Mouse (Mus musculus) cerebellum, adult 2 months (tissue): ENCODE measurements around the gene Fcgr4. TPM values are rescaled to one million over a fixed set of nuclear protein-coding genes. Genes with fewer than 3 reads are reported as not detected.
A peak's percentile ranks its signal among the peaks of the same experiment; 100 is the strongest.

Experiments
- DNase-seq, 2 experiments: peaks; one replicate each; pipeline ENCODE4 v3.0.0; 2021
- H3K27ac ChIP-seq: fragments of 200-500 bp; 2 replicates; pipeline ENCODE4 v1.5.1; 2012; ENCODE audit warnings: low read length, control low read depth, inconsistent platforms; ENCODE audit not compliant: insufficient read depth
- H3K27me3 ChIP-seq: fragments of 200-500 bp; 2 replicates; pipeline ENCODE4 v1.6.1; 2012; ENCODE audit warnings: inconsistent platforms, mild to moderate bottlenecking, low read length, moderate library complexity; ENCODE audit not compliant: control insufficient read depth, insufficient read depth
- H3K4me1 ChIP-seq: fragments of 200-500 bp; 2 replicates; pipeline ENCODE4 v1.6.1; 2011; ENCODE audit warnings: low read length; ENCODE audit not compliant: control insufficient read depth, insufficient read depth
- H3K4me3 ChIP-seq: fragments of 200-500 bp; replicated peaks from 2 replicates; pipeline ENCODE3; 2011; ENCODE audit warnings: mild to moderate bottlenecking, low read depth, low read length, control low read depth; ENCODE audit not compliant: insufficient read depth
- CTCF ChIP-seq: fragments of 200-500 bp; IDR thresholded peaks from 2 replicates; pipeline ENCODE4 v1.5.1; 2011; ENCODE audit warnings: low read depth, mild to moderate bottlenecking, control low read depth, low read length, moderate library complexity, borderline replicate concordance; ENCODE audit not compliant: insufficient read depth
- POLR2A ChIP-seq: fragments of 200-500 bp; IDR thresholded peaks from 2 replicates; pipeline ENCODE4 v1.6.1; 2011; ENCODE audit warnings: low read length, control low read depth, borderline replicate concordance; ENCODE audit not compliant: insufficient read depth
- WGBS: fragments of 180-500 bp; shearing (Covaris S2); methylation state at CpG from one replicate; pipeline ENCODE4 v1.1.7; 2018; 5-methylcytosine and 5-hydroxymethylcytosine counted together
- polyA plus RNA-seq: library from polyadenylated mRNA; depleted of rRNA; stranded (reverse); fragments of >200 nt; gene quantifications from 2 replicates; pipeline ENCODE4 v1.2.3, GENCODE M21; 2012

The Fcgr4 gene
- polyA plus RNA-seq, 1 experiment = 0.18 TPM

DNA sequence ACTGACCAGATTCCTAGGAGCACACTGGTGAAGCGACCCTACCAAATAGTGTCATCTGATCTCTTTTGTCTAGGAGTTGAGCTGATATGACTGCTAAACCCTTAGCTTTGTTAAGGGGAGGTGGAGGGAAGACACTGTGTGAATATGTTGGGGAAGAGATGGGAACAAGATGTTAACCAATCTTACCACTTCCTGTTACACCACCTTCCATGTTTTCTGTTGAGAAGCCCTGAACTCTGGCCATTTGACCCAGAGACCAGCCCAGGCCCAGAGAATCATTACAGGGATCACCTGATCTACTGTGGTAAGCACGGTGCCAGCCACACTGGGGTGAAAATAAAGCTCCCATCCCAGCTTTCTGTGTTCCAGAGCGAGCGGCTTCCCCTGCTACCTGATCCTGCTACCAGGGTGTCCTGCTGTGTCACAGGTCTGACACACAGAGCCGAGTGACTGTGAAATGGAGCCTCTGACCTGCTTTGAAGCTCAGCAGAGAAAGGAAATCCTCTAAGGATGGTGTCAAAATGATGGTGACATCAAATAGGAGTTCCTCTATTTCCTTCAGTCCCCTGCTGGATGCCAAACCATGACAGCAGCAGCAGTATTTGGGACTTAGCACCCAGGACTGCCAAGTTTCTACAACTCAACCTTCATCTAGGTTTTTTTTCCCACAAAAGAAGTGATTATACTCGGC lies 1.1 kb upstream of the Fcgr4 start:
- Histone ChIP-seq H3K4me3 (no peak overlapping the region), H3K27me3 (no peaks in the 10 kb centered on the region), H3K27ac (no peak overlapping the region), H3K4me1 (no peaks in the 10 kb centered on the region)
- no peak for TF ChIP-seq POLR2A
- no peak for TF ChIP-seq CTCF
- 64% methylated on average over 6 of the region's 6 CpGs for WGBS
- no peak for DNase-seq

DNA sequence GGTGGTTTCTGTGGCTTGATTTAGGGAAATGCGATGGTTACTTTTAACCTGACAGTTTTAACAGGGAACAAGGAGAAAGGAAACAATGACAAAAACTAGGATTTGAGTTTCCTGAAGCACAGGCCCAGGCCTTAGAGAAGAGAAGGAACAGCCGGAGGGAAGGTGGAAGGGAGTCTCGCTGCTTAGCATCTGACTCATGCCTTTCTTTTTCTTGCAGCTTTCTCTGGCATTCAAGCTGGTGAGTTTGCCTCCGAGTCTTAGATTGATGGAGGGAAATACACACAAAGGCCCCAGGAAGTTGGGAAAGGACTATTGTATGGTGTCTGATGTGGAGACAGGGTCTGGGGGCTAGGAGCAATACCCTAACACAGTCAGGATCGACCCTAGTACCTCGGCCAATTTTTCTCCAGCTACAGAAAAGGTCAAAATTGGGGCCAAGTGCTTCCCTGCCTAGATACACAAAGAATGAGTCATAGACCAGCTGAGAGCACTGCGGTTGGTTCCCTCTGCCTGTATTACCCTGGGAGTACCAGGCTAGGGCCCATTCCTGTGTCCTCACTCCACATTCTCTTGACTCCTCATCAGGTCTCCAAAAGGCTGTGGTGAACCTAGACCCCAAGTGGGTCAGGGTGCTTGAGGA lies 711 bp downstream of the Fcgr4 start:
- no peak for DNase-seq
- Histone ChIP-seq H3K27ac (no peak overlapping the region), H3K4me3 (no peak overlapping the region), H3K27me3 (no peaks in the 10 kb centered on the region), H3K4me1 (no peaks in the 10 kb centered on the region)
- TF ChIP-seq POLR2A (no peak), CTCF (no peak)
- 82% methylated on average over 7 of the region's 7 CpGs for WGBS

DNA sequence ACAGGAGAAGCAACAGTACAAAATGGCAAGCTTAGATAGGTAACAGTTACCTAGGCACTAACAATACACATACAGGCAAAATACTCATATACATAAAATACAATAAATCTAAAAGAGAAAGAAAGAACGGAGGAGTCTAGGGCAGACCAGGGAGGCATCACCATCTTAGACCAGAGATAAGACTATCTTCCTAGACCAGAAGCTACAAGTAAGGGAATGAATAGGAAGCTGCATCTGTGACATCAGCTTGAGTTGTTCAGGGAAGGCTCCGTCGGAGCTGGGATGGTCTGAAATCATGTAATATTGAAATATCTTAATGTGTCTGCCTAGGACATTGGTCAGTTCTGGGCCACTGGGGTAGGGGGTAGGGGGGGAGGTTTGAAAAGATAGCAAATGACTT lies 13.0 kb downstream of the Fcgr4 start:
- H3K27ac ChIP-seq = no peak overlapping the region
- no peaks in the 10 kb centered on the region for H3K27me3 ChIP-seq
- 85% methylated on average over 3 of the region's 3 CpGs for WGBS
- H3K4me1 ChIP-seq = no peaks in the 10 kb centered on the region
- H3K4me3 ChIP-seq = no peak overlapping the region
- TF ChIP-seq POLR2A (no peak), CTCF (no peak)
- no peak for DNase-seq

DNA sequence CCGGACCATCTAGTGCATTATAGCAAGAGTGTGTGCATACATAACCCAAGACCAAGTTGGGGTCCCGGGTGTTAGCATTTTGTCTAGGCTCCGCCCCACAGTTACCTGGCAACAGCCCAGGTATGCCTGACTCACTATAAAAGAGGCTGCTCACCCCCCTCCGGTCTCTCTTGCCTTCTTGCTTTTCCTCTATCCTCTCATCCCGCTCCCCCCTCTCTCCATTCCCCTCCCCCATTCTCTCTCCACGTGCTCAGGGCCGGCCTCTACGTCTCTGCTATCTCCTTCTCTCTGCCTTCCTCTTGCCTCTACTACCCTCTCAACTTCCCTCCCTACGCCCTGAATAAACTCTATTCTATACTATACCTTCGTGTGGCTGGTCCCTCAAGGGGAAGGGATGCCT lies 14.0 kb downstream of the Fcgr4 start:
- TF ChIP-seq CTCF = no peak
- no peak for TF ChIP-seq POLR2A
- whole genome bisulfite sequencing = 3% methylated on average over 10 of the region's 10 CpGs
- peak; percentile 36 to 45 for DNase-seq
- no peaks in the 10 kb centered on the region for H3K27me3 ChIP-seq
- H3K4me3 ChIP-seq = peak overlapping the region; percentile 66
- H3K4me1 ChIP-seq = no peaks in the 10 kb centered on the region
- no peak overlapping the region for H3K27ac ChIP-seq

DNA sequence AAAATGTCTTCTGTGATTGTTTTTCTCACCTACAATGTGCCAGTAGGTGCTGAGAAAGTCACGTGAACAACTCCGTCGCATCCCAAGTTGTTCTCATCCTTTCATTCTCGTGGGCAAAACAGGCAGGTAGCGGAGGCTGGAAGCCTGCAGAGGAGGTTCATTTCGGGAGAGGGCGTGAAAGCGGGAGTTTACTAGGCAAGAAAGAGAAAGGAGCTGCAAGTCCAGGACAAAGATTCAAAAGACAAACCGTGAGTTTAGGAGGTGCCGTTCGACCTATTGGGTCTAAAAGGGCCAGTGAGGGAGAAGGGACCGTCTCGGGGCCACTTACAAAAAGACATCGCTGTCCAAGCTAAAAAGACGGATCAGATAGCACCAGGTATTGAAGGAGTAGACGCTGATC lies 14.5 kb downstream of the Fcgr4 start:
- TF ChIP-seq POLR2A (no peak), CTCF (no peak)
- peak; percentile 54 to 70 for DNase-seq
- H3K27ac ChIP-seq = no peak overlapping the region
- no peaks in the 10 kb centered on the region for H3K27me3 ChIP-seq
- H3K4me1 ChIP-seq = no peaks in the 10 kb centered on the region
- peak overlapping the region; percentile 66 for H3K4me3 ChIP-seq
- under 1% methylated on average over 16 of the region's 16 CpGs for WGBS

DNA sequence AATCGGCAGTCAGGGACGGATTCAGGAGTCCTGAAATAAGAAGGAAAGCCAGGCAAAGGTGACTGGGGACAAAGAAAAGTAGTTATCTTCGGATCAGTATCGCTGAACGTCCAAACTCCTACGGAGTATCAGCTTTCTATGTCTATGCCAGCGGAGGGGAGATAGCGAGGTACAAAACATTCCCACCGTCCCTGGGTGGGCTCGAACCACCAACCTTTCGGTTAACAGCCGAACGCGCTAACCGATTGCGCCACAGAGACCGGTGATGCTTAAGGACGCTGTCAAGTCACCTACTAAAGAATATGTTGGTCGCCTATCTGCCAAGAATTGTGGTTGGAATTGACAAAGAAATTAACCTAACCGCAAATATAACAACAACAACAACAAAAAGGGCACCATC lies 15.0 kb downstream of the Fcgr4 start:
- H3K27ac ChIP-seq = no peak overlapping the region
- H3K4me3 ChIP-seq = peak overlapping the region; percentile 66
- DNase-seq = peak; percentile 88 to 96
- WGBS = under 1% methylated on average over 20 of the region's 20 CpGs
- no peak for TF ChIP-seq POLR2A
- no peak for TF ChIP-seq CTCF
- no peaks in the 10 kb centered on the region for H3K27me3 ChIP-seq
- H3K4me1 ChIP-seq = no peaks in the 10 kb centered on the region

DNA sequence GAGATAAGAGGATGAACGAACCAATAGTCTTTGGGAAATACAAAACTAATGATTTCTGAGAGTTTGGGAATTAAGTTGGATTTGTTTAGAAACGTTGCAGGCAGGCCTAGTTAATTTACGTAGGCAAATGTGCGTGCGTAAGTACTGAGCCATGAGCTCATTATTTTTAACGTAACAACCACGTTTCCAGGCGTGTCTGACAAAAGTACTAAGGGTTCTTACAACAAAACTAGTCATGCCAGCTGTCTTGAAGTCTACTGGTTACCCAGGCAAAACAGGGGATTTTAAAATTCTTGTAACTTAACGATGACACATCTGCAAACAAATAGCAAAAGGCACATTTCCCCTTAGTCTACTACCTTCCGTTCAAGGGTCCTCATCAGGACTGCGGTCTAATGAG lies 15.5 kb downstream of the Fcgr4 start:
- H3K27me3 ChIP-seq = no peaks in the 10 kb centered on the region
- H3K4me1 ChIP-seq = no peaks in the 10 kb centered on the region
- WGBS = 18% methylated on average over 11 of the region's 11 CpGs
- H3K4me3 ChIP-seq = peak overlapping the region; percentile 66
- H3K27ac ChIP-seq = no peak overlapping the region
- DNase-seq = peak in 1 of 2 experiments; percentile 33
- no peak for TF ChIP-seq CTCF
- no peak for TF ChIP-seq POLR2A

DNA sequence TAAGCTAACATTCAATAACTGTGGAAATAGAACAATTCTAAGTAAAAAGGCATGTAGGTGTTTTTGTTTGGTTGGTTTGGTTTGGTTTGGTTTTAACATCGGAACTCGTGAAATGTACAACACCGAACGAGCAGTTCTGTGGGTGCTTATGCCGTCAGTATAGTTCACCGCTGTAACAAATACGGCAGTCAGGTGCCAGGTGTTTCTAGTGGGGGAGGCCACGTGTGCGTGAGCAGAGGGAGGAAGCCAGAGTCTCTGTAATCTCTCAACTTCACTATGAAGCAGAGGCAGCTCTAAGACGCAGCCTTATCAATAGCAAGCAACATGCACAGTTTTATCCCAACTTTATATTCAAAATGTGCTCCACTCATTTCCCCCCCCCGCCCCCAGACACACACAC lies 16.9 kb downstream of the Fcgr4 start:
- no peaks in the 10 kb centered on the region for H3K27me3 ChIP-seq
- H3K4me3 ChIP-seq = no peak overlapping the region
- H3K27ac ChIP-seq = no peak overlapping the region
- TF ChIP-seq POLR2A (no peak), CTCF (no peak)
- no peaks in the 10 kb centered on the region for H3K4me1 ChIP-seq
- 74% methylated on average over 11 of the region's 11 CpGs for WGBS
- no peak for DNase-seq
